Mouse (Mus musculus) heart, postnatal 0 days (tissue): ENCODE measurements around the gene Retreg3. TPM values are rescaled to one million over a fixed set of nuclear protein-coding genes. Genes with fewer than 3 reads are reported as not detected.

Experiments
- ATAC-seq: fragments of 200-750 bp; cut with Nextera tagmentation; 2 replicates; pipeline ENCODE4 v1.8.0; 2017; ENCODE audit warnings: low read depth, moderate number of reproducible peaks, moderate library complexity; ENCODE audit not compliant: insufficient read depth
- DNase-seq: peaks from one replicate; pipeline ENCODE4 v3.0.0-alpha.2; 2016; ENCODE audit warnings: low spot score
- H3K27ac ChIP-seq: fragments of 300-500 bp; sonication (generic); 2 replicates; pipeline ENCODE4 v1.5.1; 2014; ENCODE audit warnings: low read depth, mild to moderate bottlenecking
- H3K27me3 ChIP-seq: fragments of 300-500 bp; sonication (generic); 2 replicates; pipeline ENCODE4 v1.6.1; 2014; ENCODE audit warnings: low read length, mixed read lengths; ENCODE audit not compliant: control insufficient read depth, insufficient read depth
- H3K36me3 ChIP-seq: fragments of 300-500 bp; sonication (generic); replicated peaks from 2 replicates; pipeline ENCODE4 v1.6.1; 2014; ENCODE audit warnings: low read length, mixed read lengths; ENCODE audit not compliant: control insufficient read depth, insufficient read depth
- H3K4me1 ChIP-seq: fragments of 300-500 bp; sonication (generic); 2 replicates; pipeline ENCODE4 v1.6.1; 2014; ENCODE audit warnings: antibody characterized with exemption; ENCODE audit not compliant: control insufficient read depth, insufficient read depth
- H3K4me2 ChIP-seq: fragments of 300-500 bp; sonication (generic); 2 replicates; pipeline ENCODE4 v1.6.1; 2014; ENCODE audit warnings: low read depth, mild to moderate bottlenecking, low read length, moderate library complexity
- H3K4me3 ChIP-seq: fragments of 300-500 bp; sonication (generic); 2 replicates; pipeline ENCODE4 v1.5.1; 2014; ENCODE audit warnings: low read depth, low read length
- H3K9ac ChIP-seq: fragments of 300-500 bp; sonication (generic); replicated peaks from 2 replicates; pipeline ENCODE4 v1.6.1; 2014; ENCODE audit warnings: low read depth, low read length, mixed read lengths
- H3K9me3 ChIP-seq: fragments of 300-500 bp; sonication (generic); replicated peaks from 2 replicates; pipeline ENCODE4 v1.6.1; 2016; ENCODE audit warnings: low read length; ENCODE audit not compliant: control insufficient read depth
- CTCF ChIP-seq: IDR thresholded peaks from 2 replicates; pipeline ENCODE4 v1.5.1; 2016; ENCODE audit warnings: antibody characterized with exemption, control low read depth, low read depth
- EP300 ChIP-seq: IDR thresholded peaks from 2 replicates; pipeline ENCODE4 v1.6.1; 2016; ENCODE audit warnings: antibody characterized with exemption, low read depth
- WGBS: fragments of 180-500 bp; shearing (Covaris S2); extraction: QIAGEN DNeasy Blood & Tissue Kit; methylation state at CpG from one replicate; pipeline ENCODE4 v1.1.7; 2014; 5-methylcytosine and 5-hydroxymethylcytosine counted together
- polyA plus RNA-seq: library from polyadenylated mRNA; unstranded; fragments of >200 nt; fragmentation: Nextera tagmentation; extraction: Ambion mirVana; gene quantifications from 2 replicates; pipeline ENCODE4 v1.2.1, GENCODE M21; 2015
- total RNA-seq: library from RNA; depleted of rRNA; stranded (reverse); fragments of >200 nt; gene quantifications from 2 replicates; pipeline ENCODE4 v1.2.3, GENCODE M21; 2014; ENCODE audit warnings: low replicate concordance

Gene Retreg3
- total and polyA plus RNA-seq, 2 experiments from 2014 or later: 11.3 to 47.6 TPM

DNA sequence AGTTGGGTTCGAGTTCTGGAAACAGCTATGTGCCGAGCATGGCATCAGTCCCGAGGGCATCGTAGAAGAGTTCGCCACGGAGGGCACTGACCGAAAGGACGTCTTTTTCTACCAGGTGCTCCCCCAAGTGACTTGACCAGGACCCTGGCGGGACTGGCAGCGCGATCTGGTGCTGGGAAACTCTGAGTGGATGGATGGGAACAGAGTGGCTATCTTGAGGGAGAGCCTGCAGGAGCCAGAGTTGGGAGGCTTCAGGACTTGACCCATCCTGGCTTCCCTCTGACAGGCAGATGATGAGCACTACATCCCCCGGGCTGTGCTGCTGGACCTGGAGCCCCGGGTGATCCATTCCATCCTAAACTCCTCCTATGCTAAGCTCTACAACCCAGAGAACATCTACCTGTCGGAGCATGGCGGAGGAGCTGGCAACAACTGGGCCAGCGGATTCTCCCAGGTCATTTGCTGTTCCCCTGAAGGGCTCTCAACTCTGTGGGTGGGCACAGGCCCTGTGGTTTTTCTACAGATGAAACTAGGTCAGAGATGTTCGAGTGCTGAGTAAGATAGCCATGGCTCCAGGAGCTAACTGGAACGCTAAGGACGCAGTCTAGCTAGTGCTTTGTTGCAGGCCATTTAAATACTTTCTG is 974 bp upstream of the Retreg3 start:
- peak overlapping the region; percentile 81 for H3K27ac ChIP-seq
- no peak for TF ChIP-seq CTCF
- H3K9me3 ChIP-seq: no peaks in the 10 kb centered on the region
- H3K4me1 ChIP-seq: peaks cover 24% of the 10 kb centered on the region
- DNase-seq (no peak), ATAC-seq (no peak)
- peaks cover 24% of the 10 kb centered on the region for H3K36me3 ChIP-seq
- peak overlapping the region; percentile 74 for H3K4me3 ChIP-seq
- peak overlapping the region; percentile 73 for H3K4me2 ChIP-seq
- WGBS: 19% methylated on average over 19 of the region's 19 CpGs
- peak overlapping the region; percentile 55 for H3K9ac ChIP-seq
- H3K27me3 ChIP-seq: no peaks in the 10 kb centered on the region

DNA sequence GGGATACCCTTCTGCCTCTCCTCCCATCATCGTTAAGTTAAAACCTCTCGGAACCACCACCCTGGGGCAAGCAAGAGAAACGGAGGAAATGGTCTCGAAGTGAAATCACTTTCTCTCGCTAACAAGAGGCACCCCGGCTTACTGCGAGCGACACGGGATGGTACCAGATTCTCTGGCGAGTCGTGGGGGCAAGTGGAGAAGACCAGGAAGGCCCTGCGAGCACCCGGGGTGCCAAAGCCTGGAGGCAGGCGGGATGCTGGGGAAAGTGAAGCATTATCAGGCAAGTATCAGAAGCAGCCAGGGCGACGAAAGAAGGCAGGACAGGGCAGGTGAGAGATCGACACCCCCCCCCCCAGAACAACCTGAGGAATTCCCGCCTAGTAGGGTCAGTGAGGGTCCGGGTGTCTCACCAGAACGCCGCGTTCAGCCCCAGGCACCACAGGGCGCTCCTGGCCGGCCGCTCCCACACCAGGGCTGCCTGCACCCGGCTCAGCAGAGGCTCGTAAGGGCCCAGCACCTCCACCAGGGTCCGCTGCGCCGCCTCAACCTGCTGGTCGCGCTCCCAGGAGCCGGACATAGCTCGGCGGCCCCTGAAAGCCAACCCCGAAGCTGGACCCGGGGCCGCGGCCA is 447 bp downstream of the Retreg3 start:
- no peak for TF ChIP-seq EP300
- TF ChIP-seq CTCF: peak; percentile 25
- Histone ChIP-seq H3K36me3 (peaks cover 18% of the 10 kb centered on the region), H3K9ac (peak overlapping the region; percentile 88), H3K9me3 (no peaks in the 10 kb centered on the region), H3K27me3 (no peaks in the 10 kb centered on the region), H3K27ac (peak overlapping the region; percentile 89), H3K4me1 (peaks cover 24% of the 10 kb centered on the region), H3K4me2 (peak overlapping the region; percentile 84), H3K4me3 (peak overlapping the region; percentile 74)
- ATAC-seq: peak; percentile 73
- no peak for DNase-seq
- under 1% methylated on average over 34 of the region's 39 CpGs for WGBS

DNA sequence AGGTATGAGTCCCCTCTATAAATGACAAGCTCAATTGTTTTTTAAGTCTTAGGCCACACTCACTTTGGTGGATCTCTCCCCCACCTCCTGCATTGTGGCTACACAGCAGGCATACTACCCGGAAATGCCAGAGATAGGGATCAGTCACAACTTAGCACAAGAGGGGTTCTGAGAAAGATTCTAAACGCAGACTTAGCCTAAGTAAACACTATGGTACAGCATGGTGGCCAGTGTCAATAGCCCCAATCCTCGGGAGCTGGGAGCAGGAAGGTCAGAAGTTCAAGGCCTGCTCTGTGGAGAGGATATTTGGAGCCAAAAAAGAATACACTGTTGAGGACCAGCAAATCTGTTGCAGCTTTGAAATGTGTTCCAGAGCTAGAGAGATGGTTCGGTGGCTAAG is 1.6 kb downstream of the Retreg3 start:
- H3K9me3 ChIP-seq: no peaks in the 10 kb centered on the region
- peak overlapping the region; percentile 89; the same call in 1 of the 2 replicates for H3K27ac ChIP-seq
- peak overlapping the region; percentile 88; the same call in 1 of the 2 replicates for H3K9ac ChIP-seq
- H3K4me3 ChIP-seq: peak overlapping the region; percentile 74
- DNase-seq: no peak
- WGBS: 27% methylated on average over 4 of the region's 4 CpGs
- peaks cover 13% of the 10 kb centered on the region for H3K36me3 ChIP-seq
- ATAC-seq: no peak
- H3K27me3 ChIP-seq: no peaks in the 10 kb centered on the region
- peak overlapping the region; percentile 84 for H3K4me2 ChIP-seq
- peaks cover 24% of the 10 kb centered on the region for H3K4me1 ChIP-seq
- TF ChIP-seq EP300 (no peak), CTCF (no peak)

DNA sequence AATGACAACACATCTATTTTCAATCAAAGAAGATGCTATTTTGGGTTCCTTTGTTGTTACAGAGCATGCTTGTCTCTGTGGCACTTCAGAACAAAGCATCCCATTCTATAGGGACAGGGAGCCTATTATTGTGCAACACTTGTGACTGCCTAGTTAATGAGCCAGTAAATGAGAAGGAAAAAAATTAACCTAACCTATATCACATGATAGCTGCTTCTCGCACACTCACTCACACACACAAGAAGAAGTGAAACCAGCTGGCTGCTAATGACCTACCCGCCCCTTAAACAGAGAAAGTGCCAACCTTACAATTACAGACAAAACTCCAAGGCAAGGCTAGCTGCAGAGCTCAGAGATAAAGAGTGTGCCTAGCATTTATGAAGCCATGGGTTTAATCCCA is 4.1 kb downstream of the Retreg3 start:
- no peak overlapping the region for H3K27ac ChIP-seq
- H3K36me3 ChIP-seq: peaks cover 6% of the 10 kb centered on the region
- no peak for TF ChIP-seq EP300
- no peak for TF ChIP-seq CTCF
- no peak overlapping the region for H3K4me2 ChIP-seq
- H3K9ac ChIP-seq: no peak overlapping the region
- H3K4me1 ChIP-seq: peaks cover 16% of the 10 kb centered on the region
- no peak overlapping the region for H3K4me3 ChIP-seq
- WGBS: 74% methylated on average over 2 of the region's 2 CpGs
- no peak for ATAC-seq
- H3K27me3 ChIP-seq: no peaks in the 10 kb centered on the region
- DNase-seq: no peak
- no peaks in the 10 kb centered on the region for H3K9me3 ChIP-seq

DNA sequence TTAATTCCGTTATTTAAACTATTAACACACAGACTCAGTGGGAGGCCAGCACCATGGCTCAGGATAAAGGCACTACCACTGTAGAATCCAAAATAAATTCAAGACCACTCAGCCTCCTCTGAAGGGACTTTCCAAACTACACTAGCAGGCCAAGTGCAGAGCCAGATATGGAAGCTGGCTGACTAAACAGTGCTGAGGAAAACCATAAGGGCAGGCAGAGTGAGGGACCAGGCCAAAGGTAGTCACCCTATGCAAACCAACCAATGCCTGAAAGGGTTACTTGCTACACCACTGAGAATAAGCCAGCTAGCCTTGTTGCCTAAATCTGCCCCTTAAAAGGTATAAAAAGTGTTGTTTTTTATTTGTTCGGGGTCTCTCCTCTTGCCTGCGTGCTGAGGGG is 7.5 kb downstream of the Retreg3 start:
- Histone ChIP-seq H3K4me2 (no peak overlapping the region), H3K27me3 (no peaks in the 10 kb centered on the region), H3K36me3 (peaks cover 6% of the 10 kb centered on the region), H3K4me1 (no peaks in the 10 kb centered on the region), H3K9me3 (no peaks in the 10 kb centered on the region), H3K9ac (no peak overlapping the region), H3K27ac (no peak overlapping the region), H3K4me3 (no peak overlapping the region)
- TF ChIP-seq CTCF (no peak), EP300 (no peak)
- ATAC-seq (no peak), DNase-seq (no peak)
- WGBS: 92% methylated on average over 3 of the region's 3 CpGs
